Mouse (Mus musculus) embryo, embryonic 10 days (tissue): ENCODE results near the gene Fbxw2.
"Not testable (repeated sequence)": the region's sequence is repeated elsewhere in the genome, so short reads cannot be mapped to it uniquely, and the experiment has no call there.

Experiments used
- DNase-seq: peaks from one replicate; pipeline ENCODE4 v3.0.0-alpha.2; 2015; ENCODE audit warnings: low spot score

Fbxw2 gene

DNA sequence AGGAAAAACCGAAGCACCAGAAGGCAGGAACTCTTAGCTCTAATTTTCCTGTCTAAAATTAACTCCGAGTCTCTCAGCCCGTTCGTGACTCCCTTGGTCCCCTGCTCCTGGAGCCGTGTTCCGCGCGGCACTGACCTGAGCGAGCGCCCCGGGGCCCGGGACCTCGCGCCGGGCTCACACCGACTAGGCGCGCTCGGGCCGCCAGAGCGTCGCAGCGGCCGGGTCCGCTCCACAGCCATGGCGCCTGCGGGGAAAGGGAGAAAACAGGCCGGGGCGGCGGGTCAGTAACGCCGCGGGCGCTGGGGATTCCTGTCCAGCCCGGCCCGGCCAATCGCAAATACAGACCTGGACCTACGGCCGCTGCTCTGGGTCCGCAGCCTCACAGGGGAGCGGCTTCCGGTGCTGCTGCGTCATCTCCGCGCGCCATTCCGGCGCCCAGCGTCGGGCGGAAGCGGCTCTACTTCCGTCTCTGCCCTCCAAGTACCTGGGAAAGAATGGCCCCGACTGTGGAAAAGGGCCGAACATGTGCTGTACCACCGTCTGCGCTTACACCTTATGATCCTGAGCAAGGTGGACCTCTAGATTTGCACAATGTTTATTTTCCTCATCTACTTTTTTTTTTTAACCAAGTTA is at the start of gene Fbxw2:
Gene Fbxw2 (minus strand): TSS at position 485 of the 633 bp plus-strand sequence.
- peak; percentile 97 for DNase-seq

DNA sequence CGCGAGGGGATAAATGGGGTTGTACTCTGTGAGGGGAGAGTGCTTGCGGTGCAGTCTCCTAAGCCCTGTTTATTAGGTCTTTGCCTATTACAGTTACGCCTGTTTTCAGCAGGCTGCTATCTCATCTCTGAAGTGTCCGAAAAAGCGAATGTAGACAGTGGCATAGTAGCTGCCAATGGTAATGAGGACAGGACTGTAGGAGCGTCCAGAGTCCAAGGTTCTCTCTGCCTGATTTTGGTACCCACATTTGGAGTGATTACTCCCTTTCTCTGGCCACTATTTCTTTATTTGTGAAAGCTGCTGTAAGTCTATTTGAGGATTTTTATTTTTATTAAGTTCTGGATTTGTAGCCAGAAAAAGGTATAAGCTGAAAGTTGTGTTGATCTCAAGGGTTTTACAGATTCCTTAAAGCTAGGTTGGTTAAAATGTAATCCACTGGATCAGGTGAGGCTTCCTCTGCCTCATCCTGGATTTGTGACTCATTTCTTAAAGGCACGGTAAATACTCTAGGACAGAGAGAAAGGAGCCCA is 48.8 kb upstream of the Fbxw2 start, which contains the start of gene Psmd5:
Gene Psmd5 (minus strand): TSS at position 153 of the 530 bp plus-strand sequence.
- DNase-seq = no peak

DNA sequence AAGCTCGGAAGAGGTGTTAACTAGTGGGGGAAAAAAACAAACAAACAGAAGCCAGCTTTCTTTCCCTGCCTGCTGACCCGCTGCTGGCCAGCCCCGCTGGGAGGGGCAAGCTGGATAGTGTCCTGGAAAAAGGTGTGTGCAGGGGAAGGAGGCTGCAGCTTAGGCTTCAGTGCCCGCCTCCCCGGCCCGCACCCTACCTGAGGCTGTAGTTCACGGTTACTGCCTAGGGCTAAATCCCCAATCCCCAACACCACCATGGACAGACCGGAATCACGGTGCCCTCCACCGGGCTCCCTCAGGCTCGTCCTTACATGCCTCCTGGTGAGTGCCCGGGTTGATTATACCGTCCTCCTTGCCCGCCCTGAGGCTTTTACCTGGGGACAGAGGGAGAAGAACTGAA is 48.2 kb upstream of the Fbxw2 start, which contains the start of gene Cutal:
Gene Cutal (plus strand): TSS at position 126 of the 400 bp plus-strand sequence.
- no peak for DNase-seq

DNA sequence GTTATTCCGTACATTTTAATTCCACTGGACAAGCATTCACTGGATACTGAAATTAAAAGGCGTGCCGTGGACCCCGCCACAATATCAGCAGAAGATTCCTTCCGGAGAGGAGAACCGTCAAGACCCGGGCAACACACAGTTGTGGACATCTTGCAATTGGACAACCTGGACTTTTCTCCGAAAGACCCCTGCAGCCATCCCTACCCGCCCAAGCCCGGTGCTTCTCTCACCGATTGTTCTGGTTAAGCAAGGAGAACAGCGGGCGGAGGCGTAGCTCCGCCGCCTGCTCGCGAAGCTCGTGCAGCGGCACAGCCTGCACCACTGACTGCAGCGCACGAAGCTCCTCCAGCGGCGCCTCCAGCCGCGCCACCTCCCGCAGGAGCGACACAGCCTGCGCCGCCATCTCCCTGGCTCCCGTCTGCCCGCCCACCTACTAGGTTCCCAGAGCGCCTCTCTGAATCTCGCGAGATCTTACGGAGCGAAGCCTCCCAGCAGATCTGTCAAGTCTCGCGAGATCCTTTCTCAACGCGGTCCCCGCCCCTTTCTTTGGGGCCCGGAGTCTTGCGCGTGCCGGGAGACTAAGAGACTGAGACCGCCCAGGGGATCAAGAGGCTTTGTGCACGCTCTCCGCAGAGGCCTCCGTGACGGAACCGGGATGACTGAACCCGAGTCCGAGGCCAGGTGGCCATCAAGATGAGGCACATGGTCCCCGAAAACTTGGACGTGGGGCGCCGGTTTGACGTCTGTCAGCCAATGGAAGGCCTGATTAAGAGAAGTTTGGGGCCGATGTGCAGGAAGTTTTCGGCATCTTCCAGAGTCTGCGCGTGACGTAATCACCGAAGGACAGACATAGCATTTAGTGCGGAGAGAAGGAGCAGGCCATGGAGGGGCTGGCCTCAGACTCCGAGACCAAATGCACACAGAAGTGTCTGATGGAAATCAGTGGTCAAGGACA is 44.7 kb upstream of the Fbxw2 start:
- DNase-seq = peak; percentile 100

DNA sequence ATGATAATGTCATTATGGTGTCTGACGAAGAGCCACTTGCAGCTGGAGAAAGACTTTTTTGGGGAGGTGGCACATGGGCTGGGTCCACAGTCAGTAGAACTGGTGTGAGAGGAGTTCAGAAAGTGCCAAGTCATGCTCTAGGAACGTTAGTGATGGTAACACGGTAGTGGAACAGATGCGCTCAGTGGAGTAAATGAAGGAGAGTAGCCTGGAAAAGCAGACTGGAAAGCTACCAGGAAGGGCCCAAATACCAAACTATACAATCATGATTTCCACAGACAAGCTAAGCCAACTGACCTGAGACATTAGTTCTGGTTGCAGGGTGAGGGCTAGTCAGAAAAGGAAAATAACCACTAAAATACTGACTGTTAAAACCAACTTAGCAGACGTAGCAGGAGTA is 43.6 kb upstream of the Fbxw2 start:
- DNase-seq = peak; percentile 29

DNA sequence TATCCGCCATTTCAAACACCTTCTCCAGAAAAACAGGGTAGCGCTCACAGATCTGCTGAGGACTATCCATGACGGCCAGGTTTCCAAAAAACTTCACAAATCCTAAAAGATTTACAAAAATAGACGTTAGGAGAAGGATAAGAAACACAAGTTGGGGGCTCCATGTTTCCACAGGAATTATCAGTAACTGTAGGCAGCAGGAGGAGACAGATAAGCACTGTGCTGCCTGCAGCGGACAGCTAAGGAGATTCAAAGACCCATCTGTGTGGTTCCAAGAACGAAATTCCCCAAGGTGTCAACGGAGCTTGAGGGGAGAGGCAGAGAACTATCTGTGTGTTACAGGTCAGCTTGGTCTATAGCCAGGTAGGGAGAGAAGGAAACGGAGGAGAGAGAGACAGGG is 31.6 kb upstream of the Fbxw2 start:
- no peak for DNase-seq

DNA sequence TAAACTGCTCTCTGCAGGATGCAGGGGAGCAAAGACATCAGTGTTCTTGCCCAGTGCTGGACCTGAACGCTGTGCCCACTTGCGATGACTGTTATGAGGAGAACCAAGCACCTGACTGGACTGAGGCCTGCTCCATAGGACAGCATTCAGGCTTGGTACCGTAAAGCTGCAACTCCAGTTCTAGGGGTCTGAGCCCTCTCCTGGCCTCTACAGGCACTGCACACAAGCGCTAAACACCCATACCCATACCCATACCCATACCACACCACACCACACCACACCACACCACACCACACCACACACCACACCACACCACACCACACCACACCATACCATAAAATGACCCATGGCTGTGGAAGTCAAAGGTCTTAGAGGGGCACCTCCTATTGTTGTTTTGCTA is 29.2 kb upstream of the Fbxw2 start:
- no peak for DNase-seq

DNA sequence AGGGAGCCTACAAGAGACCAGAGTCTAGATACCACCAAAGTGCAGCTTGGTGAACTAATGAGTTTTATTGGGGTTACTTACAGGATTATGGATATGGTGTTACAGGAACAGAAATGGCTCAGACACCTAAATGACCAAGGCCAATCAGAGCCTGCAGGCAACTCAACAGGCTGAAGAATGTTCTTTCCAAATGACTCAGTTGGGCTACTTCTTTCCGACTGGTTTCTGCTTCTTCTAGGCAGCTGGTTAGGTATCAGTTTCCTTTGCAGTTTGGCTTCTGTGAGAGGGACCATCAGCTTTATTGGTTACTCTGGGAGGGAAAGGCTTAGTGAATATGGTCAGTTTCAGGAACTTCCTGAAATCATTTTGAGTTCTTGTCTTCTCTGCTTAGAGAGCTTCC is 21.6 kb upstream of the Fbxw2 start:
- no peak for DNase-seq

DNA sequence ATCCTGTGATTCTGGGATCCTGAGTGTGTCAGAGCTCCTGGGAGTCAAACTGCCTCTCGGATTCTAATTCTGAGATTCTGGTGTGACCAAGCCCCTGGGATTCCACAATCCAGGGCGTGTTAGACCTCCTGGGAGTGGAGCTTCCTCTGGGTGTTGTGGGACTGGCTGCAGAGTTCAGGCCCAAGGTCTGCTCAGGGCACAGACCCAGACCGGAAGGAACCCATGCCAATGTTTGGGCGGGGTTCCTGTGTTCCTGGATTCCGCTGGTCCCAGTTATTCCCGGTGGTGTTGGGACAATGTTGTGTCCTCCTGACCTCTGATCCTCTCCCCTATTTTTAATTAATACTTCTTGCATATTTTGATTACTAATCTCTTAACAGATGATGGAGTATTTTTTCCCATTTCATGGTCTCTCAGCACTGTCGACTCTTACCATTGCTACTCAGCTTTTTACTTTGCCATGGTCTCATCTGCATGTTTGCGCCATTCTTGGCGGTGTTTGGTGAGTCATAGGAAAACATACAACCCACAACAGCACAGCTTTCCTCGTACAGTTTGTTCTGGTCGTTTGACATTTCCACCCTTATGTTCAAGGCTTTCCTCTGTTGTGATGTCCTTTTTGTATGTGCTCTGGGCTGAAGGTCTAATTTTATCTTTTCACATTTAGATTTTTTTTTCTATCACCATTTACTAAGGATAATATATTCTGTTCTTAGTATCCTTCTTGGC is 17.3 kb upstream of the Fbxw2 start:
- DNase-seq = no peak

DNA sequence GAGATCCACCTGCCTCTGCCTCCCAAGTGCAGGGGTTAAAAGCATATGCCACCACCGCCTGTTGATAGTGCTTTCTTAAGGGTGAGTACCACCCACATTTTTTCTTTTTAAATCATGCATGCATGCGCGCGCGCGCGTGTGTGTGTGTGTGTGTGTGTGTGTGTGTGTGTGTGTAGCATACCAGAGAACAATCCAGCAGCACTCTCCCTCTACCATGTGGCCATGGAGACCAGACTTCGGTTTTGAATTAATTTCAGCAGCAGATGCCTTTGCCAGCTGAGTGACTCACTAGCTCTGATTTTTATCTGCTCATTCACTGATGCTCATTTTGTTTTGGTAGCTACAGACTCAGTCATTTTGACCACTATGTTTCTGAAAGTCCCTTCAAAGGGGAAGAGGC is 15.6 kb upstream of the Fbxw2 start:
- no peak for DNase-seq

DNA sequence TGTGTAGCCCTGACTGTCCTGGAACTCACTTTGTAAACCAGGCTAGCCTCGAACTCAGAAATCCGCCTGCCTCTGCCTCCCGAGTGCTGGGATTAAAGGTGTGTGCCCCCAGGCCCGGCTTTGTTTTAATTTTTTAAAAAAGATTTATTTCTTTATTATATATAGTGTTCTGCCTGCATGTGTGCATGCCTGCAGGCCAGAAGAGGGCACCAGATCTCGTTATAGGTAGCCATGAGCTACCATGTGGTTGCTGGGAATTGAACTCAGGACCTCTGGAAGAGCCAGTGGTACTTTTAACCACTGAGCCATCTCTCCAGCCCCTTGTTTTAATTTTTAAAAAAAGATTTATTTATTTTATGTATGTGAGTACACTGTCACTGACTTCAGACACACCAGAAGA is 14.0 kb upstream of the Fbxw2 start:
- not testable (repeated sequence) for DNase-seq

DNA sequence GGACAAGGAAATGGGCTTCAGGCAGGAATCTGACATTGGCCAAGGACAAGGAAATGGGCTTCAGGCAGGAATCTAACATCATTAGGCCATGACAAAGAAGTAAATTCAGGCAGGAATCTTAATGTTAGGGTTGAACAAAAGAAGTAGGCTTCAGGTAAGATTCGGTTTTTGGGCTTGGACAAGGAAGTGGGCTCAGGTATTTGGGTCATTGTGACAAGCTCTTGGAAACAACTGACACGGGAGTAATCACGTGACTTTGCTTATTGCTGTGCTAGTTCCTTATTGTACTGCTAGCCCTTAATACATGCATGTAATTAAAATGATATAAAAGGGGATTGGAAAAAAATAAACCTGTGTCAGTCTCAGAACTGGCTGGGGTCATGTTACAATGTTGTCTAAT is 9.6 kb upstream of the Fbxw2 start:
- no peak for DNase-seq

DNA sequence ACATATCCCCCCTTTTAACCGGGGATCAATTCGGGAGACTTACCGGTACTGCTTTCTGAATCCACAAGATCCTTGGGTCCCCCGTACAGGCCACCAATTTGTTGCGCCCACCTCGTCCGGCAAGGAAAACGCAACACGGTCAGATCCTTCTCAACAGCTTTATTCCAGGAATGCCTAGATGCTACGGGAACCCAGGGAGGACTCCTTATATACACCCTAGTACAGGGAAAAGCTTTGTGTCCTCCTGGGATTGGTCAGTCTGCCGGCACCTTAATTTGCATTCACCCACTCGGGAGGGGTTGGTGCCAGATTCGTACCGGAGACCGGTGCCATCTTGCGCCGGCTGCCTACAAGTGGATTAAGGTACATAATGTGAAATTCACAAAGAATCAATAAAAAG is 7.5 kb upstream of the Fbxw2 start:
- DNase-seq = no peak

DNA sequence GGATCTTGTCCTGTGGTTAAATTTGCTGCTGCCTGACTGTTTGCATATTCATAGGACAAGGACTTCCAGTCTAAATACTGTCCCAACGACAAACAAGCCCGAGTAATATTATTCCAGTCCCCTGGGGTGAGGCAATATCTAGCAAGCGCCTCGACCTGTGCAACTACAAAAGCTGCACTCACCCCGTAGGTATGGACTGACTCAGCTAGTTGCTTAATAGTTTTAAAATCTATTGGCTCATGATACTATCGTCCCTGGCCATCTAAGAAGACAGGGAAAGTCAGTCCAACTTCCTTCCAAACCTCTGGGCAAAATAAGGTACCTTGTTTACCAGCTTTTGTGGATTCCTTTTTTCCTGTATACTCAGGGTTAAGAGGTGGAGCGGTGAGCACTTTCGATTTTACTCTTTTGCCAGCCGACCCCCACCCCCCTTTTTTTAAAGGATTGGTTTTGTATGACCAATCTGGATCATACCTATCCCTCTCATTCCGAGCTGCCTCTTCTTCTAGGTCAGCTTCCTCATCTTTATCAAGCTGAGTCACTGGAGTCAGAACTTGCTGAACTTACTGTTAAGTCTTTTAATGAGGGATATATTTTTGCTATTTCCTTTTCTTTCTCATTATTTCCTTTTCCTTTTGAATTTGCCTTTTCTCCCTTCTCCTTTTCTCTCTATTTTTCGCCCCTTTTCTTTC is 6.8 kb upstream of the Fbxw2 start, which contains the start of gene Gm34653:
Gene Gm34653 (plus strand): TSS at position 242 of the 692 bp plus-strand sequence.
- DNase-seq = not testable (repeated sequence)

DNA sequence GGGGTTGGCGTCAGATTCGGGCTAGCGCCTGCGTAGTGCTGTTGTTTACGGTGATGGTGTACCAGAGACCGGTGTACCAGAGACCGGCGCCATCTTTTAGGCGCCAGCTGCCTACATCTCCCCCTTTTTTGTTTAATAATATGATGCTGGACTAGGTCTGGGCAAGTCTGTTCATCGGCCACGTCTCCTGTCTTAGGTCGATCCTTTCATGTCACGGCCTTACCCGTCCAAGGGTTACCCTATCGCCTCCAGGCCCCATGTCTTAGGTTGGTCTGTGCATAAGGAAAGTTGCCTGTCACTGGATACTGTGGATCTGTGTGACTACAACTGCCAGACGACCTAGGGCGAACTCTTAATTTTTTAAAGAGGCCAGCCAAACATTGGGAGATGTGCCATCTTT is 4.0 kb upstream of the Fbxw2 start:
- not testable (repeated sequence) for DNase-seq

DNA sequence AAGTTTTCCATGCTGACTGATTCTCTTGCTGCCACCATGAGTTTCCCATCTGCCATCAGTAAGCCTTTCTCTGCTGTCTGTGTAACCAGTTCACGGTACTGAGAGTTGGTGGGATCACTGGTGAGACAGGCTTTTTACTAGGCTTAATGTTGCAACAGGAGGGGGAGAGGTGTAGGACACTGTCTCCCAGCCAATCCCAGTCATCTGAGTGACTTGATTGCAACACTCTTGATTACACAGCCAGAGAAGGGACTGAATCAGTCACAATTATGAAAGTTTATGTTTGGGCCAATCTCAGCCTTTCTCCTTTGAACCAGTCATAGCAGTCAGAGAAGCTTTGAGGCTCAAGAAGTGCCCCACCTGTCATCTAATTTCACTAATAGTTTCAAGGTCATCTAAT is 1.9 kb upstream of the Fbxw2 start:
- DNase-seq = no peak

DNA sequence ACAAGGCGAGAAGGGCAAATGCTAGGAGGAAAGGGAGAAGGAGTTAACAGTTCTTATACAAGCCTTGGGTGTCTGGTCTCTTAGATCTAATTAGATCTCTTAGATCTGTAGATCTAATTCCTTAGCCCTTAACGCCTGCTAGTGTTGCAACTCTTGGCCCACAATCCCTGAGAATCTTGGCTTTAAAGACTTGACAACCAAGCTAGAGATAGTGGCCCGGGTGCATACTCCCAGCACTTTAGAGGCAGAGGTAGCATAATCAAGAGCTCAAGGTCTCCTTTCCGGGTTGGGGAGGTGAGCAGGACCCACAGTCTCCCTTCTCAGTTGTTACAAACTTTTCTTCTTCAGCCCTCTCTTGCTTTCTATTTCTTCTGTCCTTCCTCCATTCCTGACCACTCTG is 1.5 kb upstream of the Fbxw2 start:
- no peak for DNase-seq

DNA sequence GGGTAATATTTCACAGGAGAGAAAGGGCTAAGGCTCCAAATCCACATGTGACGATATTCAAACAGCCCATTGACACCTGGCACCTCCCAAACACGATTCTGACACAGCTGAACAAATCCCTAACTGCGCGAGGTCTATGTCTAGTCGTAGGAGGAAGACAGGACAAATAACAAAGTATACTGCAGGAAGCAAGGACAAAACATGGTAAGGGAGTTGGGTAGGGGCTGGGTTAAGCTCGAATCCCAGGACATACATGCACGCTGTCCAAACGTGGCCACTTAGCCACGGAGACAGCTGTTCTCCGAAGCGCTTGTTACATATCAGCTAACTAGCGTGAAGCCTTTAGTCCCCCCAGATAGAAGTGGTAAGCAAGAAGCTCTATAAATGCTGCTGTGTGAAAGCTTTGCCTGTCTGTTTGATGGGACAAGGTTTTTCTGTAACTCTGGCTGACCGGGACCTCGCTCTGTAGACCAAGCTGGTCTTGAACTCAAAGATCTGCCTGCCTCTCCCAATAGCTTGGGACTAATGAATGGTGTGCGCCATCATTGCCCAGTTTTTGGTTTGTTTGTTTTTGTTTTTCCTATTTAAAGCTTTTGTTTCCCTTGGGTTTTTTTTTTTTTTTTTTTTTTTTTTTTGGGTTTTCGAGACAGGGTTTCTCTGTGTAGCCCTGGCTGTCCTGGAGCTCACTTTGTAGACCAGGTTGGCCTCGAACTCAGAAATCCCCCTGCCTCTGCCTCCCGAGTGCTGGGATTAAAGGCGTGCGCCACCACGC is 535 bp upstream of the Fbxw2 start:
- DNase-seq = peak; percentile 28

DNA sequence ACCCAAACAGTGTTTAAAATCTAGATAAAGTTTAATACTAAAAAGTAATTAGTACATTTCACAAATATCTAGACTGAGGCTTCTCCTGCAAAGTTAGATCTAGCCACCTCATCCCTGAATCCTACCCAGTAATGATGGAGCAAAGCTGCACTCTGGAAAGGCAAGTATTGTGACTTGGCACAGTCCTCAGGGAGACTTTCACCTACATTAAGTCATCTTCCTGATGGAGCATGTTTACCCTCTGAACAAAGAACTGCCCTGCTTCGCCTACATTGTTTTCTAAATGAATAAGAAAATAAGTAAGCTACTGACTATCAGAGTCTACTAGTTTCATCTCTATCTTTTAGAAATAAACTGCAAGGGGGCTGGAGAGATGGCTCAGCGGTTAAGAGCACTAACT is 7.6 kb downstream of the Fbxw2 start:
- DNase-seq = no peak

DNA sequence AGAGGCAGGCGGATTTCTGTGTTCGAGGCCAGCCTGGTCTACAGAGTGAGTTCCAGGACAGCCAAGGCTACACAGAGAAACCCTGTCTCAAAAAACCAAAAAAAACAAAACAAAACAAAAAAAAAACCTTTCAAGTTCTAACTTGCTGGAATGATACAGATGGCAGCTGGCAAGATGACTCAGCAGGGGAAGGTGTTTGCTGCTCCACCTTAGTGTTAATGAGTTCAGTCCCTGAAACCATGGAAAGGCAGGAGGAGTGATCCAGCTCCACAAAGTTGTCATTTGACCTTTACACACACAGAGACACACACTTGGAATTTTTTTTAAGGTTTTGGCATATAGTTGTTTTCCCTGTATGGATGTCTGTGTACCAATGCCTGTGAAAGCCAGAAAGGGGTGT is 10.2 kb downstream of the Fbxw2 start:
- not testable (repeated sequence) for DNase-seq

DNA sequence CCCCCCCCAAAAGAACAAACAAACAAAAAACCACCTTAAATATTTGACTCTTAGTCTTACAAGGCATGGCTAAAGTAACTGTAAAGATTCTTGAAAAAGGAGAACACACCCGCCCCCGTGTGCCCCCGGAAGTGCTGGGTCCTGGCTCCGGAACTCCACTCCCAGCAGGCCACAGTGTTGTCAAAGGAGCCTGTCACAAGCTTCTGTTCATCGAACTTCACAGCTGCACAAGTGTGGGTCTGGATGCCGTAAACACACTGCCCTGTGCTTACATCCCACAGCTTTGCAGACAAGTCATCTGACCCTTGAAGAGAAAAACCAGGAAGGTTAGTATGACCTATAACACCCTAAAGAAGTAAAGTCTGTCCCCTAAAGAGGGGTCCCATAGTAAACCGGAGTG is 13.4 kb downstream of the Fbxw2 start:
- DNase-seq = no peak
